Mouse (Mus musculus) c-Kit-positive CD71-positive TER-119-positive erythroid progenitor cells, embryonic 14.5 days (primary cell): ENCODE results near the gene Styk1.
A peak's percentile ranks its signal among the peaks of the same experiment; 100 is the strongest.
"Not testable (repeated sequence)": the region's sequence is repeated elsewhere in the genome, so short reads cannot be mapped to it uniquely, and the experiment has no call there.

ENCODE experiments used
- DNase-seq: peaks from one replicate; pipeline ENCODE4 v3.0.0-alpha.2; 2013; ENCODE audit warnings: low spot score

The Styk1 gene

GRCm38 (mm10) chr6:131292991-131293788 lies 60.2 kb downstream of the Styk1 start, which contains the start of gene Magohb:
Gene Magohb (minus strand): TSS chr6:131293244.
- DNase-seq: peak; percentile 77

GRCm38 (mm10) chr6:131292276-131292990 lies 61.0 kb downstream of the Styk1 start:
- peak; percentile 15 for DNase-seq

- peak; percentile 34 for DNase-seq
Observed at GRCm38 (mm10) chr6:131290430-131290829, 63.0 kb downstream of the Styk1 start.

GRCm38 (mm10) chr6:131278160-131278559 lies 75.2 kb downstream of the Styk1 start:
- DNase-seq: not testable (repeated sequence)

GRCm38 (mm10) chr6:131276659-131277058 lies 76.7 kb downstream of the Styk1 start:
- no peak for DNase-seq

- no peak for DNase-seq
Observed at GRCm38 (mm10) chr6:131272311-131272710, 81.1 kb downstream of the Styk1 start.

GRCm38 (mm10) chr6:131270312-131270711 lies 83.1 kb downstream of the Styk1 start:
- no peak for DNase-seq

GRCm38 (mm10) chr6:131269599-131269998 lies 83.8 kb downstream of the Styk1 start:
- DNase-seq: no peak

GRCm38 (mm10) chr6:131264175-131264574 lies 89.2 kb downstream of the Styk1 start:
- no peak for DNase-seq

- no peak for DNase-seq
Observed at GRCm38 (mm10) chr6:131262778-131263177, 90.6 kb downstream of the Styk1 start.

- no peak for DNase-seq
Observed at GRCm38 (mm10) chr6:131262009-131262408, 91.4 kb downstream of the Styk1 start.
